Mouse (Mus musculus) MEL (cell line): ENCODE data around the gene Usp3.

Experiments
- EP300 ChIP-seq, 2 experiments: IDR thresholded peaks; 2 replicates each; pipeline ENCODE4 v1.6.1; 2011; ENCODE audit warnings: improper control_type of control experiment in 2 of 2, low read length in 2 of 2, low read depth in 1 of 2, mild to moderate bottlenecking in 1 of 2
- SMC3 ChIP-seq: IDR thresholded peaks from 2 replicates; pipeline ENCODE4 v1.6.1; 2011; ENCODE audit warnings: low read depth, low read length, improper control_type of control experiment

DNA sequence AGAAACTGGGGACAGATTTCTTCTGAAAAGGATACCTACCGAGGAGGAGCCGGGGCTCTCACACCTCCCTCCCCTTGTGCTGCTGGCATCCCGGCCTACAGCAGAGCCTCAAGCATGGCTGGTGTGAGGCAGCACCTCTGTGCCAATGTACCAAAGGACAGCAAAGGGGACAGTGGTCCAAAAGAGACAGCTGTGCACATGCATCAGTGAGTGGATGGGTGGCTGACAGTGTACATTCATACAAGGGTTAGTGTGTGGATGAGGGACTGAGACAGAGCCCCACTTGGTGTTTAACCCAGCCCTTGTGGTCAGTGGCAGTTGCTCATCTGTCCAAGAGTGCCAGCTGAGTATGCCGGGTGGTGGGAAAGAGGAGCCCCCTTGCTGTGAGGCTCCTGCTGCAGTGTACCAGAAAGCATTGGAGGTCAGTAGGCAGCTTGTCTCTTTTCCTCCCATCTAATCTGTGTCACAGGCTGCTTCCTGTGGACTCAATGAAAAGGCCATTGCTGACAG lies 84.0 kb downstream of the Usp3 start:
- TF ChIP-seq SMC3 (no peak), EP300 (IDR thresholded peaks at IDR 0.05; ENCODE audit: low read depth in 1 of 2, low read length in 2 of 2) (no peak)
